In the genomic region with DNA sequence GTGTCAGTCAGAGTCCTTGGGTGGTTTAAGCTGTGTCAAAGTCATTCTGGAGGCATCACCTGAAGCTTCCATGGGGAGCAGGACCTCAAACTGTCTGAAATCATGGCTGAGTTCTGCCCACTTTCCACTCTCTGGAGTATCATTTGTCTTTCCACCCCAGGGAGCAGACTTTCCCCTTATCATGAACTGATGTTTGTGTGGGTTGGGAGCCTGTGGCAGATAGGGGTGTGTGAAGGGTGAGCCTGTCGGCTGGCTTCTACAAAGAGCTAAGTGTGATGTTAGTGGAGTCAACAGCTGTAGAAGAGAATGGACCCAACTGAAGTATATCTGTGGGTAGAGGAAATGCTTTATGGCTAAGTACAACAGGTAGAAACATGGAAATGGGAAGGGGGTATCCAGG, we compare ENCODE assay signal across 25 mouse cellular contexts. TPM values are rescaled to one million over a fixed set of nuclear protein-coding genes. Genes with fewer than 3 reads are reported as not detected.
A peak's percentile ranks its signal among the peaks of the same experiment; 100 is the strongest.
DNase-seq lines count a peak whose midpoint lies in the region; ATAC-seq and TF ChIP-seq lines count a peak whose summit lies in the region.
"Had no signal": no experiment of that assay in that cellular context is flagged by ENCODE, and none has a peak within 500 bp of the region (broad histone marks: within the 10 kb centered on the region; RNA-seq: fewer than 3 reads in every experiment).

No protein-coding gene starts in this region.

- H3K4me3 ChIP-seq in heart, embryonic 12.5 days, result no peak overlapping the region
- no peak overlapping the region for H3K4me3 ChIP-seq in liver, embryonic 11.5 days (ENCODE audit: low read depth, low read length)
- no peak overlapping the region for H3K4me3 ChIP-seq in liver, postnatal 0 days (ENCODE audit: low read depth, low read length)
- H3K4me3 ChIP-seq in midbrain, embryonic 16.5 days (ENCODE audit: low read depth, low read length), result no peak overlapping the region
- H3K4me3 ChIP-seq: embryonic facial prominence, embryonic 12.5 days; forebrain, embryonic 15.5 days; hindbrain, embryonic 12.5 days; left cerebral cortex, adult 2 months; lung, embryonic 15.5 days; midbrain, embryonic 10.5 days had no signal

- peak; percentile 67; the same call in 1 of the 2 replicates for TF ChIP-seq EP300 in liver, postnatal 0 days (IDR thresholded peaks at IDR 0.05; ENCODE audit: low read depth)

- no peak for DNase-seq in heart, adult 8-10 months (ENCODE audit: low spot score)
- no peak for DNase-seq in liver, embryonic 11.5 days (ENCODE audit: low spot score)
- no peak for DNase-seq in liver, postnatal 0 days
- no peak for DNase-seq in T-cell, adult 2 months (ENCODE audit: low spot score)
- no peak for DNase-seq in thymus, postnatal 4 days
- DNase-seq: adrenal gland, adult 2 months; cerebellum, adult 18-20 months; cerebellum, postnatal 14 days; gastrocnemius, postnatal 10 days; kidney, adult 18-20 months; lung, postnatal 36 days; right cerebral cortex, postnatal 14 days; spleen, adult 18-20 months; thymus, postnatal 25 days had no signal

- no peaks in the 10 kb centered on the region for H3K36me3 ChIP-seq in heart, embryonic 12.5 days
- H3K36me3 ChIP-seq in liver, embryonic 11.5 days (ENCODE audit: control insufficient read depth, insufficient read depth, low read length), result no peaks in the 10 kb centered on the region
- H3K36me3 ChIP-seq in liver, postnatal 0 days (replicated peaks; ENCODE audit: insufficient read depth, low read length), result no peaks in the 10 kb centered on the region
- no peaks in the 10 kb centered on the region for H3K36me3 ChIP-seq in midbrain, embryonic 16.5 days (ENCODE audit: control insufficient read depth, insufficient read depth, low read length)
- H3K36me3 ChIP-seq: embryonic facial prominence, embryonic 12.5 days; forebrain, embryonic 15.5 days; hindbrain, embryonic 12.5 days; lung, embryonic 15.5 days; midbrain, embryonic 10.5 days had no signal

- H3K27ac ChIP-seq in heart, embryonic 12.5 days (ENCODE audit: poor library complexity, severe bottlenecking), result no peak overlapping the region
- peak overlapping the region; percentile 48; the same call in 1 of the 2 replicates for H3K27ac ChIP-seq in liver, embryonic 11.5 days (ENCODE audit: low read depth, low read length)
- H3K27ac ChIP-seq in liver, postnatal 0 days (ENCODE audit: low read depth), result peak overlapping the region; percentile 49
- no peak overlapping the region for H3K27ac ChIP-seq in midbrain, embryonic 16.5 days (ENCODE audit: low read length)
- H3K27ac ChIP-seq: embryonic facial prominence, embryonic 12.5 days; forebrain, embryonic 15.5 days; hindbrain, embryonic 12.5 days; kidney, postnatal 0 days; left cerebral cortex, adult 2 months; lung, embryonic 15.5 days; midbrain, embryonic 10.5 days had no signal

- H3K9ac ChIP-seq in heart, embryonic 12.5 days, result no peak overlapping the region
- 0 out of 2 replicates have a peak overlapping the region, but pooled peaks have one; percentile 30 for H3K9ac ChIP-seq in liver, embryonic 11.5 days (ENCODE audit: low read depth, low read length)
- H3K9ac ChIP-seq in liver, postnatal 0 days (replicated peaks), result no peak overlapping the region
- no peak overlapping the region for H3K9ac ChIP-seq in midbrain, embryonic 16.5 days (ENCODE audit: low read depth, low read length)
- H3K9ac ChIP-seq: embryonic facial prominence, embryonic 12.5 days; forebrain, embryonic 15.5 days; hindbrain, embryonic 12.5 days; lung, embryonic 15.5 days had no signal

- 27% methylated on average over 1 of the region's 1 CpGs for WGBS in heart, embryonic 12.5 days
- WGBS in liver, embryonic 11.5 days, result 38% methylated on average over 1 of the region's 1 CpGs
- 53% methylated on average over 1 of the region's 1 CpGs for WGBS in liver, postnatal 0 days (ENCODE audit: insufficient replicate concordance)
- 92% methylated on average over 1 of the region's 1 CpGs for WGBS in midbrain, embryonic 16.5 days

- no peaks in the 10 kb centered on the region for H3K4me1 ChIP-seq in heart, embryonic 12.5 days (replicated peaks)
- H3K4me1 ChIP-seq in liver, embryonic 11.5 days (replicated peaks; ENCODE audit: control insufficient read depth, insufficient read depth, low read length), result peaks cover 38% of the 10 kb centered on the region
- H3K4me1 ChIP-seq in liver, postnatal 0 days (ENCODE audit: insufficient read depth), result peaks cover 69% of the 10 kb centered on the region
- no peaks in the 10 kb centered on the region for H3K4me1 ChIP-seq in midbrain, embryonic 16.5 days (ENCODE audit: control insufficient read depth, insufficient read depth, low read length)
- H3K4me1 ChIP-seq: embryonic facial prominence, embryonic 12.5 days; forebrain, embryonic 15.5 days; hindbrain, embryonic 12.5 days; lung, embryonic 15.5 days had no signal

- peak; percentile 53; the same call in 1 of the 2 replicates for ATAC-seq in heart, embryonic 12.5 days (ENCODE audit: insufficient number of reproducible peaks, low FRiP score)
- ATAC-seq in liver, embryonic 11.5 days (replicated peaks; ENCODE audit: low FRiP score), result peak; percentile 66
- no peak for ATAC-seq in liver, postnatal 0 days
- no peak for ATAC-seq in midbrain, embryonic 16.5 days
- ATAC-seq: CD4-positive, CD25-positive, alpha-beta regulatory T cell, adult 4 months; forebrain, embryonic 15.5 days; Patski had no signal

- H3K9me3 ChIP-seq in heart, embryonic 12.5 days (replicated peaks), result no peaks in the 10 kb centered on the region
- H3K9me3 ChIP-seq in liver, embryonic 11.5 days (ENCODE audit: control insufficient read depth, low read length), result no peaks in the 10 kb centered on the region
- no peaks in the 10 kb centered on the region for H3K9me3 ChIP-seq in liver, postnatal 0 days (ENCODE audit: low read length)
- no peaks in the 10 kb centered on the region for H3K9me3 ChIP-seq in midbrain, embryonic 16.5 days (replicated peaks; ENCODE audit: control insufficient read depth, low read length, poor library complexity, severe bottlenecking)
- H3K9me3 ChIP-seq: embryonic facial prominence, embryonic 12.5 days; forebrain, embryonic 15.5 days; lung, embryonic 15.5 days; midbrain, embryonic 10.5 days had no signal

- no peak overlapping the region for H3K4me2 ChIP-seq in heart, embryonic 12.5 days
- peak overlapping the region; percentile 33; the same call in 1 of the 2 replicates for H3K4me2 ChIP-seq in liver, embryonic 11.5 days
- H3K4me2 ChIP-seq in liver, postnatal 0 days (ENCODE audit: low read depth, low read length), result peak overlapping the region; percentile 27
- no peak overlapping the region for H3K4me2 ChIP-seq in midbrain, embryonic 16.5 days (ENCODE audit: low read length)
- H3K4me2 ChIP-seq: embryonic facial prominence, embryonic 12.5 days; forebrain, embryonic 15.5 days; hindbrain, embryonic 12.5 days; lung, embryonic 15.5 days had no signal

- no peak for TF ChIP-seq CTCF in liver, postnatal 0 days (IDR thresholded peaks at IDR 0.05; ENCODE audit: low read depth)

- no peaks in the 10 kb centered on the region for H3K27me3 ChIP-seq in heart, embryonic 12.5 days (replicated peaks)
- no peaks in the 10 kb centered on the region for H3K27me3 ChIP-seq in liver, embryonic 11.5 days (replicated peaks; ENCODE audit: control insufficient read depth, insufficient read depth, low read length)
- no peaks in the 10 kb centered on the region for H3K27me3 ChIP-seq in liver, postnatal 0 days (ENCODE audit: insufficient read depth, low read length)
- no peaks in the 10 kb centered on the region for H3K27me3 ChIP-seq in midbrain, embryonic 16.5 days (ENCODE audit: control insufficient read depth, insufficient read depth, low read depth, low read length)
- H3K27me3 ChIP-seq: forebrain, embryonic 15.5 days; hindbrain, embryonic 12.5 days; lung, embryonic 15.5 days; Patski had no signal

RNA-seq across cellular contexts. Expression of a gene that starts 53.5 kb away (rescaled TPM):
- polyA plus RNA-seq in heart, embryonic 12.5 days (2016; fragmentation: Nextera tagmentation; extraction: Ambion mirVana), result 11.4 and 13.4 TPM in 2 replicates
- total RNA-seq in heart, adult 8-10 months (2022), result 10 to 100 TPM; 39.9 to 43.8 (median 42.7) TPM
- polyA plus RNA-seq in liver, embryonic 11.5 days (2014; fragmentation: Nextera tagmentation; extraction: Ambion mirVana), result 19.3 and 19.7 TPM in 2 replicates
- polyA plus RNA-seq in liver, postnatal 0 days (2015; fragmentation: Nextera tagmentation; extraction: Ambion mirVana), result 4.7 and 5.0 TPM in 2 replicates
- polyA plus RNA-seq in midbrain, embryonic 16.5 days (2015; fragmentation: Nextera tagmentation; extraction: Ambion mirVana), result 1.2 and 2.1 TPM in 2 replicates

Comparison
In these comparisons a context has a peak if more than half of its experiments do, and no peak if none do; other contexts are left out.
1. ATAC-seq: peak in heart, embryonic 12.5 days (single experiment) and liver, embryonic 11.5 days (single experiment); none in liver, postnatal 0 days (single experiment) and midbrain, embryonic 16.5 days (single experiment).
2. H3K27ac ChIP-seq: peak in liver, embryonic 11.5 days (single experiment) and liver, postnatal 0 days (single experiment); none in heart, embryonic 12.5 days (single experiment) and midbrain, embryonic 16.5 days (single experiment).
3. H3K4me2 ChIP-seq: peak in liver, embryonic 11.5 days (single experiment) and liver, postnatal 0 days (single experiment); none in heart, embryonic 12.5 days (single experiment) and midbrain, embryonic 16.5 days (single experiment).